Mouse (Mus musculus): ENCODE measurements at regions not wholly inside any gene's neighbourhood (a gene's known extent, or its start where the extent isn't known, plus 50 kb on each side); places are given as distances from the start of the nearest gene placed in this dataset.

- no peak for TF ChIP-seq CHD2 (IDR thresholded peaks at IDR 0.05; ENCODE audit: low read length)
- TF ChIP-seq TCF12 (IDR thresholded peaks at IDR 0.05; ENCODE audit: low read depth, low read length), result no peak
- no peak for TF ChIP-seq TBP (conservative IDR thresholded peaks at IDR 0.05; ENCODE audit: low read depth, low read length)
- TF ChIP-seq MXI1 (IDR thresholded peaks at IDR 0.05; ENCODE audit: low read depth, low read length), result no peak
- no peak for TF ChIP-seq CTCF (conservative IDR thresholded peaks at IDR 0.05 in 1 of 2, IDR thresholded peaks at IDR 0.05 in 1 of 2; ENCODE audit: low read depth in 2 of 2, low read length in 2 of 2)
- TF ChIP-seq ZNF384 (IDR thresholded peaks at IDR 0.05; ENCODE audit: low read depth, low read length), result no peak
- no peak for TF ChIP-seq EP300 (IDR thresholded peaks at IDR 0.05; ENCODE audit: low read length)
- TF ChIP-seq POLR2A (IDR thresholded peaks at IDR 0.05; ENCODE audit: low read depth, low read length), result no peak
- no peak for TF ChIP-seq POLR2AphosphoS2 (IDR thresholded peaks at IDR 0.05; ENCODE audit: low read depth, low read length)
- TF ChIP-seq RAD21 (IDR thresholded peaks at IDR 0.05; ENCODE audit: low read depth, low read length), result no peak
Observed at GRCm38 (mm10) chr1:13849071-13849470, 2244.1 kb downstream of the 4930444P10Rik start.
